Mouse (Mus musculus): ENCODE results near the gene Lamtor1.

Gene Lamtor1

GRCm38 (mm10) chr7:101905561-101906286 lies at the start of gene Lamtor1:
Lamtor1 (plus strand) TSS chr7:101905904.
- peak; percentile 97 to 98 for DNase-seq

- no peak for DNase-seq
Observed at GRCm38 (mm10) chr7:101857094-101857493, 48.6 kb upstream of the Lamtor1 start, which contains the start of gene Folr2. Folr2 (minus strand) TSS chr7:101857194.

DNA sequence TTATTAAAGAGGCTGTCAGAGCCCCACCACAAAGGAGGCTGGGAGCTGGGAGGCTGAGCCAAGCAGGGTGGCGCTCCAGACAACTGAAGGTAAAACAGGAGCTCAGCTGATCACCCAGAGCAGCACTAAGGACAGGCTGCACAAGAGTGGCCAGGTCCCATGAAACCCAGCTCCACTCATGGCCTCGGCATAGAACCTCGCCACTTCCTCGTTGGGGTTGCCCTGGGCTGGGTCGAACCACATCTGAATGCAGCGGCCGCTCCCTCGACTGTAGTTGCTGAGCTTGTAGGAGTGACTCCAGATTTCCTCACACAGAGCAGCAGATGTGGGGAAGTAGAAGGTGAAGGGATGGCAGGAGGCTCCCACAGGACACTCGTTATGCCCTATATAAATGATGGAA lies 47.3 kb upstream of the Lamtor1 start:
- no peak for DNase-seq

GRCm38 (mm10) chr7:101860978-101861377 lies 44.7 kb upstream of the Lamtor1 start:
- DNase-seq: no peak

- no peak for DNase-seq
Observed at GRCm38 (mm10) chr7:101862291-101862690, 43.4 kb upstream of the Lamtor1 start.

- no peak for DNase-seq
Observed at GRCm38 (mm10) chr7:101863415-101863814, 42.3 kb upstream of the Lamtor1 start, which contains the start of gene Anapc15. Anapc15 (plus strand) TSS chr7:101863715.

DNA sequence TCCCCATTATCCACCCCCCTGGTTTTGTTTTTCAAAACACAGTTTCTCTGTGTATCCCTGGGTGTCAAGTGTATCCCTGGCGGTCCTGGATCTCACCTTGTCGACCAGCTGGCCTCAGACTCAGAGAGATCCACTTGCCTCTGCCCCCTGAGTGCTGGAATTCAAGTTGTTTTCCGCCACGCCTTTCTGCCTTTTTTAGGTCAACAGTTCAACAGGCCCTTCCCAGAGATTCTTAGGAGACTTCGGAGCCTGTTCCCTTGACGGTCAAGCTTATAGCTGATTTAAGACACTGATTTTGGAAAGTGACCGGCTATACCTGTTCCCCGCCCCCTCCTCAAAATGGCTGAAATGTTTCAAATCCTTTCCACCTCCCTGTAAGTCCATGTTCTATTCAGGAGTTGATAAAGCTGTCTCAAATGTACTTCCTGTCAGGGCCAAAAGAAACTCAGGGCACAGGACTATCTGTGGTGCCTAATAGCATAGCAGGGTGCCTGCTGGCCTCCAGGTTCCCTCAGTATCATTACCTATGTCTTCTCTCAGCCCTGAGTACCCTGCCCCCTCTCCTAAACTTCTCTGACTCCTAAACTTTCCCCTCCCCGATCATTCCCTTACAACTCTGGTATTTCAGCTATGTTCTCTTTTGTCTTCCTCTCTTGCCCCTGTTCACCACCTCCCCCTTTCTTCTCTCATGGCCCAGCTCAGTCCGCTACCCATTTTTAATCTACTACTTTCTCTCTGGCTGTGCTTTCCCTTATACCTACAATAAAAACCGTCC lies 39.0 kb upstream of the Lamtor1 start:
- no peak for DNase-seq

GRCm38 (mm10) chr7:101867482-101867881 lies 38.2 kb upstream of the Lamtor1 start:
- no peak for DNase-seq

DNA sequence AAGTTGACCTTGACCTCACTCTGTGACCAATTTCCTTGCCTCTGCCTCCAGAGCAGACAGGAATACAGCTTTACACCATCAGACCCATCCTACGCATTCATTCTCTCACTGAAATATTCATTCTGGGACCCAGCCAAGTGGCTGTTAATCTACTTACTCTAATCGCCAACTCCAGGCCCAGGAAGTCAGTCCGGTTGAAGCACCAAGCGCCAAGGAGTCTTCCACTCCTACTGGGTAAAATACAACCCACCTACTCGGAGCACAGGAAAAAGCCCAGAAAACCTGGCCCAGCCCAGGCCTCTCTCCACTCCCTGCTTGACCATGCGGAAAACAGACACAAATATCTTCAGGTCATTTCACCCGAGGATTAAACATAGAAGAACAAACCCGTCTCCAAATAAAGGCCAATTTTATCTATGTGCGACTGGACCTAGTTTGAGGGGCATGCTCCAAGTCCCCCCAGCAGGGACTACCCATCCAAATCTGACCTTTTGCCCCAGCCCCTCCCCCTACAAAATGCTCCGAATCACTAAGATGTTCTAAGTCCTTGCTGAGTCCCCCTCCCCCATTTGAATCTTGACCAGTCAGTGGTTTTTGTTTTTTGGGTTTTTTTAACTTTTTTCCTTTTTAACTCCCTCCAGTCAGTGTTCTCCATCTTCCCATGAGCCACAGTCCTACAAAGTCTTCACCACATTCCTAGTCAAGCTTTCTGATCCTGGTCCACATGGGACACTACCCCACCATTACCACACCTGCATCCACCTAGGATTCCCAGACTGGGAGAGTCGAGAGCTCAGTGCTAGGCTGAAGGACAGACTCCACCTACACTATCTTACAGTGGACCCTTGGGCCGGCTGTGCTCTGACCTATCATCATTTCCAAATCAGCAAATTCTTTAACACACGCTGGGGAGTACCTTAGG lies 37.2 kb upstream of the Lamtor1 start:
- no peak for DNase-seq

DNA sequence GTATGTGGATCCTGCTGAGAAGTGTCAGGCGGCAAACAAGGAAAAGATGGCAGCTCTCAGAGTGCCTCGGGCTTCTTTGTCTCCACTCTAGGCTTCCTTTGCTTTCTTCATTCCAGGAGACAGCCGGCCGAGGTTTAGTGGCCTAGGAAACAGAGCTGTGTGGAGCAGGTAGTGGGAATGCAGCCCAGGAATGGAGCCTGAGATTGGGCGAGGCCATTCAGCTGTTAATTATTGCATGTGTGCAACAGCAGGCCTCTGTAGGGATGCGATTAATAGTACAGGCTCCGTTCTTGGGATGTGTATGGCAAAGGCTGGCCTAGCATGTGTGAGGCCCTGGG lies 36.6 kb upstream of the Lamtor1 start:
- no peak for DNase-seq

- DNase-seq: no peak
Observed at GRCm38 (mm10) chr7:101870629-101871028, 35.1 kb upstream of the Lamtor1 start, which contains the start of gene Folr1. Folr1 (minus strand) TSS chr7:101870788.

GRCm38 (mm10) chr7:101871296-101871695 lies 34.4 kb upstream of the Lamtor1 start:
- DNase-seq: no peak

DNA sequence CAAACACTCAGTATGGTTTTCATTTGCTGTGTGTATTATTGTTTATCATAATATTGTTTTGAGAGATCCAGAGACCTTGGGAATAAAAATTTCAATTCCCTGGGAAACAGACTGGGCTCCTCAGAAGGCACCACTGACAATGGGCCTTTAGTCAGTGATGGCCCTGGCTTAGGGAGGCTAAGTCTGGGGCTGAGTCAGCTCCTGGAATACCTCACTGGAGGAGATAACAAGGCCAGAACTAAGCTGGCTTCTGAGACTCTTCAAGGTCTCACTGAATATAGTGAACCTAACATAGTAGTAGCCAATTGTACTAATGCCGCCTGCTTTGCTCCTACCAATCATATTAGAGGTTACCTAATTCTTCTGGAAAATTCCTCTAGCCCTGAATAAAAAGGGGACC lies 29.7 kb upstream of the Lamtor1 start:
- no peak for DNase-seq

GRCm38 (mm10) chr7:101880855-101881254 lies 24.8 kb upstream of the Lamtor1 start:
- DNase-seq: no peak

DNA sequence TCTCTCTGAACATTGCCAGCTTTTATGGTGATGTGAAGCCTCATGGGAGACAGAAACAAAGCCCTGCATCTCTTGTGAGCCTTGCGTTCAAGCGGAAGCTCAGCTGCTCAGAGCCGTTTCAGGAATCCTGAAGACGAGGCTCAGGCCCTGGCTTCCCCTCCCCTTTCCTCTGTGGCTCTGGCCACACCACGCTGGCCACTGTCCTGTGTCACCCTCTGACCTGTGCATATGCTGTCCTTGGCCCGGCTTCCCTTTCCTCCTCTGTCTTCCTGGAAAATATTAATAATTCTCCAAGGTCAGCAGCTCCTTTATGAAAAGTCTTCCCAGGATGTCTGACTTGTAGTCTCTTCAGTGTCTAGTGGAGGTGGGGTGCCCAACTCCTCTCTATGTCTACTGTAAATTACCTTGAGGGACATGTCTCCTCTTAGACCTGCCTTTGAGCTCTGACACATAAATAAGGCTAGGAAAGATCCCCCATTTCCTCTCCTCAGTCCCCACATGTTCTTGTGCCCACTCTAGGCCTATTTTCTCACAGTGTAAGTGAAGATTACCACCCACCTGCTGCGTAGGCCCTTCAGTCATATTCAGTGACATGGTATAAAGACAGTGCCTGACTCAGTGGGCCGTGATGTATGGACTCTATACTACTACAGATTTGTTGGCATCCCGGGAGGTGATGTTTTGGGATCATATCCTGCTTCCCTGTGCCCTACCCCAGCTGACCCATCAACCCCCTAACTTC lies 23.1 kb upstream of the Lamtor1 start:
- no peak for DNase-seq

DNA sequence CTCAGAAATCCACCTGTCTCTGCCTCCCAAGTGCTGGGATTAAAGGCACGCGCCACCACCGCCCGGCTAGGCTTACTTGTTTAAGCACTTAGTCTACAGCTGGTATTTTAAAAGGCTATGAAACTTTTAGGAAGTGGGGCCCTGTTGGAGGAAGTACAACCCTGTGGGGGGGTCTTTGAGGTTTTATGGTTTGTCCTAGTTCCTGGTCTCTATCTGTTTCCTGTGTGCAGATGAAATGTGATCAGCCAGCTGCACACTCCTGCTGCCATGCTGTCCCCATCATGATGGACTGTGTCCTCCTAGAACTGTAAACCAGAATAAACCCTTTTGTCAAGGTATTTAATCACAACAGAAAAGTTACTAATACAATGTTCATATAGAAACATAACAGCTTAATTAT lies 21.5 kb upstream of the Lamtor1 start:
- no peak for DNase-seq

GRCm38 (mm10) chr7:101886274-101886673 lies 19.4 kb upstream of the Lamtor1 start:
- DNase-seq: no peak

DNA sequence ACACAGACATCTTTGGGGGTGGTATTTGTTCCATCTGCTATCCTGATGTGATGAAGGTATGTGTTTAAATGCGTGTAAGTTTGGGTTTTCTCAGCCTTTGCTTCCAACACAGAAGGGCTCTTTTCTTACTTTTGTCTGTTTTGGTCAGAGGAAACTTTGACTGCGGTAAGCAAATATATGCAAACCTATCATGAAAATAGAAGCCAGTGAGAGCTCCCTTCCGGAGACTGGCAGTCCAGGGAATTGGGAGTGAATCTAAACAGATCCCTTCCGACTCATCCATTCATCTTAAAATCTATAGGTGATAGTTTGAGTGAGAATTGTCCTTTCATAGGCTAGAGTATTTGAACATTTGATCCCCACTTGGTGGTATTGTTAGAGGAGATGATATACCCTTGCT lies 17.2 kb upstream of the Lamtor1 start:
- DNase-seq: no peak

DNA sequence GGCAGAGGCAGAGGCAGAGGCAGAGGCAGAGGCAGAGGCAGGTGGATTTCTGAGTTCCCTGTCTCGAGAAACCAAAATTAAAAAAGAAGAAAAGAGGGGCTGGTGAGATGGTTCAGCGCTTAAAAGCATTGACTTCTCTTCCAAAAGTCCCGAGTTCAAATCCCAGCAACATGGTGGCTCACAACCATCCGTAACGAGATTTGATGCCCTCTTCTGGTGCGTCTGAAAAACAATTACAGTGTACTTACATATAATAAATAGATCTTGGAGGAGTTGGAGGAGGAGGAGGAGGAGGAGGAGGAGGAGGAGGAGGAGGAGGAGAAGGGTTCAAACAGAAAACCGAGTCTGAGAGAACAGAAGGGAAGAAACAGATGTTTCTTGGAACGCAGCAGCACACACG lies 10.0 kb upstream of the Lamtor1 start:
- DNase-seq: no peak

- DNase-seq: peak; percentile 95 to 97
Observed at GRCm38 (mm10) chr7:101896104-101897066, 9.3 kb upstream of the Lamtor1 start.

Data from thymus, postnatal 36 days (tissue).